Mouse (Mus musculus): ENCODE measurements around the gene Abca2.

Gene Abca2

DNA sequence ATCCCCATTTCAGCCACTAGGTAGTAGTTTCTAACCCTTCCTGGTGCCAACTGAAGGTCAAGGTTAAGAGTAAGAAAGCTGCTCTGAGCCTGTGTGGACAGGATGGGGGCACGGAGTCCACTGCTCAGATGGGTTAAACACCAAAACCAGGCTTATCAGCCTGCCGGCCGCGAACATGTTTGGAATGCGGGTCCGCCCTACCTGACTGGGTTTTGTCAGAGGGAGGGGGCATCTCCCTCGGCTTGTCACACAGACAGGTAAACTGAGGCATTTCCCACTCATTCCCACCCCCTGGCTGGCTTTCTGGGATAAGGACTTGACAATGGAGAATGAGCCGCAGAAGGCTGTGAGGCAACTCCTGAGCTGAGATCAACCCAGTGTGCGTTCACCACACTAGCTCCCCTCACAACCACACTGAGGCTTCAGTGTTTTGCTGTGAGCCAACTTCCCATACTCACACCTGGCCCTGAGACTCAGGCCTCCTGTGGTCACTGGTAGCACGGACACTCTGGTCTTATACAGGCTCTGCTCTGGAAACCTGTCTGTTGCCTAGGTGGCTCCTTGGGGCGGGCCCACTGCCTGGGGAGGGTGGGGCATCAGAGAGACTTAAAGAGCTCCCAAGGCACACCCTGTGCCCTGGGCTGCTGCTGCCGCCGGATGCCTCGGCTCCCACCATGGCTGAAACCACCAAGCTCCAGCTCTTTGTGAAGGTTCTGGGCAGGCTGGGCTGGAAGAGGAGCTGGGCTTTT lies 27.9 kb downstream of the Abca2 start, which contains the start of gene Clic3:
Gene Clic3, plus strand, starts transcription at position 634 of the 749 bp plus-strand sequence.
- in situ Hi-C loops (cut with MboI; ENCODE audit: low pct_unique_long_range_greater_than_20kb in 1 of 2, low sequenced_read_pairs in 2 of 2, unreplicated experiment in 1 of 2): no loop called here

GRCm38 (mm10) chr2:25457022-25457896 lies 28.8 kb downstream of the Abca2 start:
- in situ Hi-C loops (cut with MboI; ENCODE audit: low pct_unique_long_range_greater_than_20kb in 1 of 2, low sequenced_read_pairs in 2 of 2, unreplicated experiment in 1 of 2): no loop called here

GRCm38 (mm10) chr2:25458911-25459310 lies 30.4 kb downstream of the Abca2 start:
- in situ Hi-C loops (cut with MboI; ENCODE audit: low pct_unique_long_range_greater_than_20kb in 1 of 2, low sequenced_read_pairs in 2 of 2, unreplicated experiment in 1 of 2): no loop called here

- in situ Hi-C loops (cut with MboI; ENCODE audit: low pct_unique_long_range_greater_than_20kb in 1 of 2, low sequenced_read_pairs in 2 of 2, unreplicated experiment in 1 of 2): no loop called here
These were observed 31.6 kb downstream of the Abca2 start for GRCm38 (mm10) chr2:25460135-25460534.

DNA sequence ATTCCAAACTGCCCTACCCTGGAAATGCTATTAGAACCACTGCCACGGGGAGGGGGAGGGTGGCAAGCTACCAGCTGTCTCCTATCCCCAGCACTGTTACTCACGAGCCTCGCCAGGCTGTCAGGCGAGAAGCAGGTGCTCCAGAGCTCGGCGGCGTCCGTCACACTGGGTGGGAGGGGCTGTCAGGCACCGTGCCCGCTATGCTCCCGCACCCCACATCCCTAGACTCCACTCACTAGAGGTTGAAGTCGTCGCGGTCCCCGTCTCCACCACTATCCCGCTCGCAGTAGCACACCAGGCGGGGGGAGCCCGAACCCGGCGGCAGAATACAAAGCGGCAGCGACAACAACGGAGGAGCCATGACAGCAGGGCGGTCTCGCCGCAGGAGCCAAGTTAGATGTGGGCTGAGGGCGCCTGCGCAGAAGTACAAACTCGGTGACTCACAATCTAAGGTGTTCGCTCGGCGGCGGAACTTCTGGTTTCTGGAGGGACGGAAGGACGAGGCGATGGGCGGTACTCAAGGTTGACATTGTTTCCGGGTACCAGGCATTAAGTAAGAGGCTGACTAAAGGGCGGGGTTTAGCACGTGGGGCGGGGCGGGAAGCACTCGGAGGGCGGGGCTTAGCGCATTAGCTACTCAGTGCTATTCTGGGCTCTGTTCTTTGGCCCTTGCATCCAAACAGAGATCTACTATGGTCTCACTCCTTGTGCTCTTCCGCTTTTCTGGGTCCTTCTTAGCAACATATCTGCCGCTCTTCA lies 32.2 kb downstream of the Abca2 start, which contains the start of gene Paxx:
Gene Paxx, minus strand, starts transcription at position 544 of the 759 bp plus-strand sequence.
- in situ Hi-C loops (cut with MboI; ENCODE audit: low pct_unique_long_range_greater_than_20kb in 1 of 2, low sequenced_read_pairs in 2 of 2, unreplicated experiment in 1 of 2): no loop called here

- in situ Hi-C loops (cut with MboI; ENCODE audit: low pct_unique_long_range_greater_than_20kb in 1 of 2, low sequenced_read_pairs in 2 of 2, unreplicated experiment in 1 of 2): no loop called here
These were observed 32.9 kb downstream of the Abca2 start for GRCm38 (mm10) chr2:25461407-25461806.

GRCm38 (mm10) chr2:25463630-25464029 lies 35.1 kb downstream of the Abca2 start:
- in situ Hi-C loops (cut with MboI; ENCODE audit: low pct_unique_long_range_greater_than_20kb in 1 of 2, low sequenced_read_pairs in 2 of 2, unreplicated experiment in 1 of 2): no loop called here

- in situ Hi-C loops (cut with MboI; ENCODE audit: low pct_unique_long_range_greater_than_20kb in 1 of 2, low sequenced_read_pairs in 2 of 2, unreplicated experiment in 1 of 2): no loop called here
These were observed 36.8 kb downstream of the Abca2 start for GRCm38 (mm10) chr2:25465256-25465655.

- in situ Hi-C loops (cut with MboI; ENCODE audit: low pct_unique_long_range_greater_than_20kb in 1 of 2, low sequenced_read_pairs in 2 of 2, unreplicated experiment in 1 of 2): no loop called here
These were observed 37.5 kb downstream of the Abca2 start for GRCm38 (mm10) chr2:25465816-25466635.

DNA sequence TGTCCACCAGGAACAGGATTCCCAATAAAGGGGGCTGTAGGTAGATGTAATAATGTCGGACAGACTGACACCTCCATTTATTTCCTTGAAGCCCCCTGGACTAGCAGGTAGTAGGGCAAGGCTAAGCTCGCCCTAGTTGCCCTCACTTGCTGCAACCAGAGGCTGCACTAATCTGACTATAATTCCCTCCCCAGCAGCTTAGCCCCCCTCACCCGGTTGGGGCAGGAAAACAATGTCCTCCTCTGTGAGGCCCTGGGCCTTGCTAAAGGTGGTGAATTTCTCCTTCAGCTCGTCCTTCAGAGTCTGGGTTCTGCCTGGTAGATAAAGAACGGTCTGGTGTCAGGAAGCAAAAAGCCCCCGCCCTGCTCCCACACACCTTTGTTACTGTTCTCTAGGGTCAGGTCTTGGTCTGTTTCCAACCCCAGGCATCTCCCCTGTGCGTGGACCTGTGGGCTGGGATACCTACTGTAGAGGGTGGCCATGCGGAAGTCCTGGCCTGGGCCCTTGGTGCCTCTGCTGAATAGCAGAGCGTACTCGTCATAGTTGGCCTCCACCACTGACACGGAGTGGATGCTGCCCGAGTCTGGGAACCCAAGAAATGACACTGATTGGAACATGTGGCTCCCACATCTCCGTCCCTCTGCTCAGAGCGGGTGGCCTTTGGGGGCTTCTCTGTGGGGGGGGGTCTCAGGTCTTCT lies 39.3 kb downstream of the Abca2 start:
- in situ Hi-C loops (cut with MboI; ENCODE audit: low pct_unique_long_range_greater_than_20kb in 1 of 2, low sequenced_read_pairs in 2 of 2, unreplicated experiment in 1 of 2): no loop called here

GRCm38 (mm10) chr2:25468962-25469915 lies 40.7 kb downstream of the Abca2 start:
- in situ Hi-C loops (cut with MboI; ENCODE audit: low pct_unique_long_range_greater_than_20kb in 1 of 2, low sequenced_read_pairs in 2 of 2, unreplicated experiment in 1 of 2): no loop called here

GRCm38 (mm10) chr2:25469969-25470368 lies 41.5 kb downstream of the Abca2 start, which contains the start of gene Ptgds:
TSS of gene Ptgds (minus strand) at chr2:25470046.
- in situ Hi-C loops (cut with MboI; ENCODE audit: low pct_unique_long_range_greater_than_20kb in 1 of 2, low sequenced_read_pairs in 2 of 2, unreplicated experiment in 1 of 2): no loop called here

DNA sequence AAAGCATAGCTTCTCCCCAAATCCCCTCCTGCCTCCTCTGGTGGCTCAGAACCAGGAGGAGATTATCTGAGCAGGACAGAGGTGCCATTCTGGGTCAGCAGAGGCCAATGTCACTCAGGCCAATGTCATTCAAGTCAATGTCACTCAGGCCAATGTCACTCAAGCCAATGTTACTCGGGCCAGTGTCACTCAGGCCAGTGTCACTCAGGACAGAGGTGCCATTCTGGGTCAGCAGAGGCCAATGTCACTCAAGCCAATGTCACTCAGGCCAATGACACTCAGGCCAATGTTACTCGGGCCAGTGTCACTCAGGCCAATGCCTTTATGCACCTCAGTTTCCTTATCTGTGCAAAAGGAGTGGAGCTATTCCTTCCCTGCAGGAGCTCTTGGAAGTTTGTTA lies 44.0 kb downstream of the Abca2 start:
- in situ Hi-C loops (cut with MboI; ENCODE audit: low pct_unique_long_range_greater_than_20kb in 1 of 2, low sequenced_read_pairs in 2 of 2, unreplicated experiment in 1 of 2): no loop called here

GRCm38 (mm10) chr2:25477541-25477940 lies 49.0 kb downstream of the Abca2 start:
- in situ Hi-C loops (cut with MboI; ENCODE audit: low pct_unique_long_range_greater_than_20kb in 1 of 2, low sequenced_read_pairs in 2 of 2, unreplicated experiment in 1 of 2): loop anchor here in 1 of 2 experiments (5.0 kb wide), 1 partner anchor 45 kb away; no protein-coding TSS in a partner anchor

DNA sequence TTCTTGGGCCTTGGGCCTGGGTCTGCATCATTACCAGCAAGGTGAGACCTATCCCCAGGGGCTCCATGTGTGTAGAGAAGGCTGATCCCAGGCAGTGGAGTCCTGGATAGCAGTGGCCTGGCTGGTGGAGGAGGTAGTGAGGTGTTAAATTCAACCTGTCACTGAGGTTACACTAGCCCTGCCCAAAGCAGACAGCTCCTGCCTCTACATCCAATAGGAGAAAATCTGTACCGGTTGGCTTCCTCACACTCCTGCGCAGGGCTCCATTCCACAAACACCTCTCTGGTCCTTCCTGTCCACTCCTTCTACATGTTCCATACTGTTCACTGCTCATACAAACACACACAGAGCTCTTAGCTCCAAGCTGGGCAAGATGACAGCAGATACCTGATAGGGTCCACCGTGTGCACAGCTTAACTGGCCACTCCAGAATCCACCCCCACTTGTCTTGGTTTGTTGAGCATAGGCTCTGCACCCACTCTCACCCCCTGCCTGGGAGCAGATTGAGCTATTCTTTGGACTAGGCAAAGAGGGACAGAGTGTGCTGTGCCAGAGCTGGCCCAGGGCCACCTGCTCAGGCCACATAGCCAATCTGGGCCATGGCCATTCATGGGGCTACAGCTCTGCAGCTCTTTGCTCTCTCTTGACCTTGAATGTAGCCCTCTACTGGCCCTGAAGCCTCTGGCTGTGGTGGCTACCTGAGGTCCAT lies 49.6 kb downstream of the Abca2 start:
- in situ Hi-C loops (cut with MboI; ENCODE audit: low pct_unique_long_range_greater_than_20kb in 1 of 2, low sequenced_read_pairs in 2 of 2, unreplicated experiment in 1 of 2): loop anchor here in 1 of 2 experiments (5.0 kb wide), 1 partner anchor 46 kb away; no protein-coding TSS in a partner anchor

All from mouse embryonic stem cell (cell line).